Mouse (Mus musculus) Patski (cell line): ENCODE results near the gene Ttll1. TPM values are rescaled to one million over a fixed set of nuclear protein-coding genes. Genes with fewer than 3 reads are reported as not detected.

ENCODE experiments used
- ATAC-seq: fragments of 100-300 bp; one replicate; pipeline ENCODE4 v1.8.0; 2021
- CTCF ChIA-PET: fragments of 350-600 bp; sonication (Branson Sonifier 250); formaldehyde crosslinking; loops from one replicate; lab custom pipeline; 2022; ENCODE audit warnings: inconsistent platforms; lab: Charles Lee
- POLR2A ChIA-PET: fragments of 350-600 bp; sonication (Branson Sonifier 250); formaldehyde crosslinking; loops from one replicate; lab custom pipeline; 2022; ENCODE audit warnings: antibody characterized with exemption, inconsistent platforms; lab: Charles Lee
- DNase-seq: peaks from one replicate; pipeline ENCODE4 v3.0.0-alpha.2; 2011; ENCODE audit warnings: low read depth, low spot score
- H3K27me3 ChIP-seq: fragments of 371-371 bp; one replicate; pipeline ENCODE4 v1.5.1; 2021
- CTCF ChIP-seq: fragments of 100-300 bp; IDR thresholded peaks from one replicate; pipeline ENCODE4 v1.5.1; 2021
- in situ Hi-C: fragments of 300-500 bp; cut with MboI; formaldehyde crosslinking; loops from 3 replicates; pipeline ENCODE4 v1.11.1; 2018; ENCODE audit warnings: low pct_unique_long_range_greater_than_20kb, mixed read lengths
- polyA plus RNA-seq: library from polyadenylated mRNA; unstranded; gene quantifications from one replicate; pipeline ENCODE4 v1.2.3, GENCODE M21; 2021

Gene Ttll1
- polyA plus RNA-seq, 1 experiment from 2014 or later: 28.2 TPM

GRCm38 (mm10) chr15:83500352-83500751 lies 10.3 kb downstream of the Ttll1 start:
- ChIA-PET CTCF (interaction anchor here (1.1 to 1.9 kb wide), 6 partner anchors 18 to 125 kb away, joined by 3 to 10 read pairs (median 4); no protein-coding TSS in a partner anchor), POLR2A (interaction anchor here (1.0 kb wide), 1 partner anchor 10 kb away, joined by 3 read pairs; the partner anchor contains the start of gene Ttll1)
- ATAC-seq: no peak
- no peaks in the 10 kb centered on the region for H3K27me3 ChIP-seq
- TF ChIP-seq CTCF: peak; percentile 78
- in situ Hi-C loops: loop anchor here (25.0 kb wide), 1 partner anchor 688 kb away; no protein-coding TSS in a partner anchor
- DNase-seq: no peak

- ChIA-PET CTCF (interaction anchor here (1.1 to 1.4 kb wide), 2 partner anchors 15 to 97 kb away, joined by 3 read pairs; no protein-coding TSS in a partner anchor), POLR2A (interaction anchor here (1.0 to 1.1 kb wide), 2 partner anchors 12 to 76 kb away, joined by 3 read pairs; partner anchors contain the start of gene Ttll1)
- ATAC-seq (no peak), DNase-seq (no peak)
- in situ Hi-C loops: loop anchor here (25.0 kb wide), 1 partner anchor 112 kb away; no protein-coding TSS in a partner anchor
- no peaks in the 10 kb centered on the region for H3K27me3 ChIP-seq
- TF ChIP-seq CTCF: no peak
Observed at GRCm38 (mm10) chr15:83499211-83499755, 11.4 kb downstream of the Ttll1 start.

- ChIA-PET POLR2A (no interaction called here), CTCF (no interaction called here)
- DNase-seq: no peak
Observed at GRCm38 (mm10) chr15:83497299-83497698, 13.4 kb downstream of the Ttll1 start.

GRCm38 (mm10) chr15:83495787-83496367 lies 14.8 kb downstream of the Ttll1 start:
- H3K27me3 ChIP-seq: no peaks in the 10 kb centered on the region
- in situ Hi-C loops: loop anchor here (25.0 kb wide), 1 partner anchor 109 kb away; no protein-coding TSS in a partner anchor
- ATAC-seq (no peak), DNase-seq (no peak)
- no peak for TF ChIP-seq CTCF
- ChIA-PET POLR2A (no interaction called here), CTCF (interaction anchor here (1.5 kb wide), 1 partner anchor 22 kb away, joined by 3 read pairs; no protein-coding TSS in a partner anchor)

More at GRCm38 (mm10) chr15:83497299-83497698, 13.4 kb downstream of the Ttll1 start:
- no peak for ATAC-seq
- no peak for TF ChIP-seq CTCF
- no peaks in the 10 kb centered on the region for H3K27me3 ChIP-seq
- in situ Hi-C loops: loop anchor here (25.0 kb wide), 1 partner anchor 110 kb away; no protein-coding TSS in a partner anchor

- DNase-seq (no peak), ATAC-seq (no peak)
- POLR2A ChIA-PET: no interaction called here
- CTCF ChIA-PET: interaction anchor here (1.5 kb wide), 1 partner anchor 22 kb away, joined by 3 read pairs; no protein-coding TSS in a partner anchor
- H3K27me3 ChIP-seq: no peaks in the 10 kb centered on the region
- TF ChIP-seq CTCF: no peak
- in situ Hi-C loops: loop anchor here (25.0 kb wide), 1 partner anchor 108 kb away; no protein-coding TSS in a partner anchor
Observed at GRCm38 (mm10) chr15:83495195-83495594, 15.5 kb downstream of the Ttll1 start.

GRCm38 (mm10) chr15:83494572-83494920 lies 16.1 kb downstream of the Ttll1 start:
- DNase-seq: no peak
- ChIA-PET POLR2A (no interaction called here), CTCF (interaction anchor here (1.5 kb wide), 1 partner anchor 23 kb away, joined by 3 read pairs; no protein-coding TSS in a partner anchor)
- H3K27me3 ChIP-seq: no peaks in the 10 kb centered on the region
- ATAC-seq: no peak
- in situ Hi-C loops: loop anchor here (25.0 kb wide), 1 partner anchor 107 kb away; no protein-coding TSS in a partner anchor
- no peak for TF ChIP-seq CTCF

GRCm38 (mm10) chr15:83493856-83494571 lies 16.7 kb downstream of the Ttll1 start:
- no peak for DNase-seq

GRCm38 (mm10) chr15:83491891-83492290 lies 18.8 kb downstream of the Ttll1 start:
- ATAC-seq (no peak), DNase-seq (no peak)
- no peak for TF ChIP-seq CTCF
- in situ Hi-C loops: loop anchor here (25.0 kb wide), 1 partner anchor 105 kb away; no protein-coding TSS in a partner anchor
- ChIA-PET CTCF (interaction anchor here (1.0 kb wide), 1 partner anchor 12 kb away, joined by 3 read pairs; no protein-coding TSS in a partner anchor), POLR2A (no interaction called here)
- H3K27me3 ChIP-seq: no peaks in the 10 kb centered on the region

More at GRCm38 (mm10) chr15:83493856-83494571, 16.7 kb downstream of the Ttll1 start:
- in situ Hi-C loops: loop anchor here (25.0 kb wide), 1 partner anchor 107 kb away; no protein-coding TSS in a partner anchor
- no peak for ATAC-seq
- H3K27me3 ChIP-seq: no peaks in the 10 kb centered on the region
- no peak for TF ChIP-seq CTCF
- ChIA-PET CTCF (interaction anchor here (1.1 to 1.5 kb wide), 2 partner anchors 15 to 23 kb away, joined by 3 read pairs; no protein-coding TSS in a partner anchor), POLR2A (no interaction called here)

GRCm38 (mm10) chr15:83489471-83489870 lies 21.2 kb downstream of the Ttll1 start:
- CTCF ChIA-PET: no interaction called here
- in situ Hi-C loops: loop anchor here (25.0 kb wide), 1 partner anchor 102 kb away; no protein-coding TSS in a partner anchor
- POLR2A ChIA-PET: no interaction called here
- DNase-seq: no peak
- no peak for ATAC-seq
- no peaks in the 10 kb centered on the region for H3K27me3 ChIP-seq
- no peak for TF ChIP-seq CTCF
